Mouse (Mus musculus): ENCODE measurements around the gene Uck2.

DNA sequence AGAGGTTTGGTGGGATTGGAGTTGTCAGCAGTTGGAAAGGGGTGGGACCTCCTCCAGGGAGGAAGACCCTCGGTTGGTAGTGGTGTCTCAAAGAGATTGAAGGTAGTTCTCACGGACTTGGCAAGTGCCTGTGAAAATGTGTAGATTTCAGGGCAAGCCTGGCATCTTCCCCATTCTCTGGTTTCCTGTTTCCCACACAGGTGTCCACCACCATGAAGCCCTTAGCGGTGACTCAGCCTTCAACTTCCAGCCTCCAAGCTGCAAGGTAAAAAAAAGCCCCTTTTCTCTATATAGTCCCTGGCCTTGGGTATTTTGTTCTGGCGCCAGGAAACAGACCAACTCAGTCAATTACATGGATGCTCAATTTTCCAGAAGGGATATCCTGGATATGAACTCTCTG lies 19.8 kb downstream of the Uck2 start:
- no peak for TF ChIP-seq POU5F1 (IDR thresholded peaks at IDR 0.05; ENCODE audit: borderline replicate concordance, low read length)
- no peak for TF ChIP-seq CTCF (conservative IDR thresholded peaks at IDR 0.05; ENCODE audit: low read length)
- TF ChIP-seq NANOG (IDR thresholded peaks at IDR 0.05; ENCODE audit: borderline replicate concordance, low read length), result no peak

Data from E14TG2a.4 (cell line).